Mouse (Mus musculus) forebrain, embryonic 14.5 days (tissue): ENCODE measurements around the gene Tmem177. TPM values are rescaled to one million over a fixed set of nuclear protein-coding genes. Genes with fewer than 3 reads are reported as not detected.

Experiments
- ATAC-seq: fragments of 200-750 bp; cut with Nextera tagmentation; 2 replicates; pipeline ENCODE4 v1.8.0; 2017; ENCODE audit warnings: mild to moderate bottlenecking, moderate library complexity
- DNase-seq: peaks from one replicate; pipeline ENCODE4 v3.0.0-alpha.2; 2015; ENCODE audit warnings: low spot score
- H3K27ac ChIP-seq: fragments of 300-500 bp; sonication (generic); 2 replicates; pipeline ENCODE4 v1.5.1; 2014; ENCODE audit warnings: low read depth, mild to moderate bottlenecking, control low read depth, low read length, moderate library complexity
- H3K27me3 ChIP-seq: fragments of 300-500 bp; sonication (generic); replicated peaks from 2 replicates; pipeline ENCODE4 v1.6.1; 2014; ENCODE audit warnings: low read length, control low read depth, mixed read lengths; ENCODE audit not compliant: control insufficient read depth, insufficient read depth
- H3K36me3 ChIP-seq: fragments of 300-500 bp; sonication (generic); 2 replicates; pipeline ENCODE4 v1.6.1; 2014; ENCODE audit warnings: low read length, control low read depth; ENCODE audit not compliant: control insufficient read depth, insufficient read depth
- H3K4me1 ChIP-seq: fragments of 300-500 bp; sonication (generic); 2 replicates; pipeline ENCODE4 v1.6.1; 2014; ENCODE audit warnings: antibody characterized with exemption, low read length, control low read depth; ENCODE audit not compliant: control insufficient read depth, insufficient read depth
- H3K4me2 ChIP-seq: fragments of 300-500 bp; sonication (generic); 2 replicates; pipeline ENCODE4 v1.6.1; 2014; ENCODE audit warnings: mild to moderate bottlenecking, control low read depth, low read length
- H3K4me3 ChIP-seq: fragments of 300-500 bp; sonication (generic); 2 replicates; pipeline ENCODE4 v1.5.1; 2014; ENCODE audit warnings: low read depth, low read length, control low read depth
- H3K9ac ChIP-seq: fragments of 300-500 bp; sonication (generic); 2 replicates; pipeline ENCODE4 v1.6.1; 2014; ENCODE audit warnings: mild to moderate bottlenecking, low read length, control low read depth, moderate library complexity
- H3K9me3 ChIP-seq: fragments of 300-500 bp; sonication (generic); replicated peaks from 2 replicates; pipeline ENCODE4 v1.6.1; 2016; ENCODE audit warnings: low read length, control low read depth, mixed read lengths; ENCODE audit not compliant: control insufficient read depth
- WGBS: fragments of 180-500 bp; shearing (Covaris S2); extraction: QIAGEN DNeasy Blood & Tissue Kit; methylation state at CpG from one replicate; pipeline ENCODE4 v1.1.7; 2014; 5-methylcytosine and 5-hydroxymethylcytosine counted together
- polyA plus RNA-seq: library from polyadenylated mRNA; unstranded; fragments of >200 nt; fragmentation: Nextera tagmentation; extraction: Ambion mirVana; gene quantifications from 2 replicates; pipeline ENCODE4 v1.2.1, GENCODE M21; 2014

Tmem177 gene
- polyA plus RNA-seq, 1 experiment from 2014 or later, result 13.3 TPM

- Histone ChIP-seq H3K4me3 (no peak overlapping the region), H3K27ac (no peak overlapping the region), H3K27me3 (no peaks in the 10 kb centered on the region), H3K9me3 (no peaks in the 10 kb centered on the region), H3K4me2 (no peak overlapping the region), H3K36me3 (no peaks in the 10 kb centered on the region), H3K9ac (no peak overlapping the region), H3K4me1 (0 out of 2 replicates have a peak, but pooled peaks cover 3% of the 10 kb centered on the region)
- WGBS, result 96% methylated on average over 4 of the region's 4 CpGs
- no peak for ATAC-seq
- no peak for DNase-seq
Measured at GRCm38 (mm10) chr1:119877469-119877868, 35.5 kb downstream of the Tmem177 start.

GRCm38 (mm10) chr1:119868395-119869161, 44.4 kb downstream of the Tmem177 start:
- Histone ChIP-seq H3K36me3 (no peaks in the 10 kb centered on the region), H3K9ac (no peak overlapping the region), H3K9me3 (no peaks in the 10 kb centered on the region), H3K4me2 (no peak overlapping the region), H3K27ac (no peak overlapping the region), H3K4me1 (no peaks in the 10 kb centered on the region), H3K4me3 (no peak overlapping the region), H3K27me3 (no peaks in the 10 kb centered on the region)
- DNase-seq, result no peak
- no peak for ATAC-seq
- WGBS, result 47% methylated on average over 13 of the region's 13 CpGs

GRCm38 (mm10) chr1:119867300-119867699, 45.7 kb downstream of the Tmem177 start:
- no peaks in the 10 kb centered on the region for H3K36me3 ChIP-seq
- H3K27me3 ChIP-seq, result no peaks in the 10 kb centered on the region
- no peaks in the 10 kb centered on the region for H3K4me1 ChIP-seq
- no peak for ATAC-seq
- H3K9ac ChIP-seq, result no peak overlapping the region
- no peak overlapping the region for H3K4me2 ChIP-seq
- WGBS, result 51% methylated on average over 2 of the region's 2 CpGs
- no peak overlapping the region for H3K4me3 ChIP-seq
- DNase-seq, result no peak
- no peaks in the 10 kb centered on the region for H3K9me3 ChIP-seq
- no peak overlapping the region for H3K27ac ChIP-seq

DNA sequence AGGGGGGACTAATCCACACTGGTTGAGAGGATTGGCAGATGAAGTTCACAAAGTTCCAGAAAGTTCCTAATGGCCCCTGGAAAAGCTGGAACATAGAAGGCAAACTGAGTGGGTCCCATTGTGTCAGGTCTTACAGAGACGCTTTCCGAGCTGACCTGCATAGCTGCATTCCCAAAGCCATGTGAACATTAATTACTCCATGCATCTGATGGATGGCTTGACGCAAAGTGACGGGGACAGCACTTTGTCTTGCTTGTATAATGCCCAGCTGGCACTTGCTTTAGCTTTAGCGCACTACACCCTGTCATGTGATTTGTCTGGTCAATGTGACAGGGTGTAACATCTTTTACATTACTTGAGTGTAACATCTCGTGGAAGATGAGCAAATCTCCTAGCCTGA, 47.7 kb downstream of the Tmem177 start:
- DNase-seq (no peak), ATAC-seq (no peak)

DNA sequence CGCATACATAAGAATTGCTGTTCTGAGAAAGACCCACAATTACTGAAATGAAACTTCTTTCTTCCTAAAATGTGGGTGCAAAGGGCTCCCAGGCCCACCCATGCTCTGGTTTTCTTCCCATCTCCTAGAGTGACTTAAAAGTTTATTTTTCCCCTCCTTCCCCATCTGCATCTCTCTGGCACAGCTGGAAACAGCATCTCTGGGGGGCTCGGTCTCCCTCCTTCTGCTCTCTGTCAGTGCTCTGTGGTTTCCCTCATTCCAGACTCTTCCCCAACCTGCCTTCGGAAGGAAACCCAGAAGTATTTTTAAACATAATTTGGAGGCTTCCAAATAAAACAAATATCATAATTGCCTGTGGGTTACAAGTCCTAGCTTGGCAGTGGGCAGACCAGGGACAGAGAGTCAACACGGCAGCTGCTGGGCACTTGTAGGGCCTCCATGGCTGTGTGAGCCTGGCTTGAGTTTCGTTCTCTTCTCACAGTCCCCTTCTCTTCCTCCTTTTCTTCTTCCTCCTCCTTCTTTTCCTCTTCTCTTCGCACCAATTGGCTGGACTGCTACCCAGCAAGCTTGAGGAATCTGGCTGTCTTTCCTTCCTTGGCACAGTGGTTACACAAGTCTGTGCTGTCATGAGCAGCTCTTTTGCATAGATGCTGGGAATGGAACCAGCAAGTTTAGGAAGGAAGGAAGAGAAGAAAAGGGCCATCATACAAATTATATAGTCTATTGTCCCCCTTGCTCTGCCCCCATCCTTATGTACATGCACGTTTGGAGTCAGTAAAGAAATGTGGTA, 49.3 kb downstream of the Tmem177 start:
- ATAC-seq (no peak), DNase-seq (peak; percentile 44)
- no peaks in the 10 kb centered on the region for H3K9me3 ChIP-seq
- 75% methylated on average over 7 of the region's 7 CpGs for WGBS
- H3K9ac ChIP-seq, result no peak overlapping the region
- no peak overlapping the region for H3K4me3 ChIP-seq
- H3K4me1 ChIP-seq, result no peaks in the 10 kb centered on the region
- H3K27me3 ChIP-seq, result no peaks in the 10 kb centered on the region
- no peak overlapping the region for H3K4me2 ChIP-seq
- H3K27ac ChIP-seq, result no peak overlapping the region
- no peaks in the 10 kb centered on the region for H3K36me3 ChIP-seq

More for the DNA sequence above, 47.7 kb downstream of the Tmem177 start:
- WGBS, result 76% methylated on average over 6 of the region's 6 CpGs
- Histone ChIP-seq H3K4me1 (no peaks in the 10 kb centered on the region), H3K27me3 (no peaks in the 10 kb centered on the region), H3K36me3 (no peaks in the 10 kb centered on the region), H3K4me2 (no peak overlapping the region), H3K9ac (no peak overlapping the region), H3K27ac (no peak overlapping the region), H3K9me3 (no peaks in the 10 kb centered on the region), H3K4me3 (no peak overlapping the region)

DNA sequence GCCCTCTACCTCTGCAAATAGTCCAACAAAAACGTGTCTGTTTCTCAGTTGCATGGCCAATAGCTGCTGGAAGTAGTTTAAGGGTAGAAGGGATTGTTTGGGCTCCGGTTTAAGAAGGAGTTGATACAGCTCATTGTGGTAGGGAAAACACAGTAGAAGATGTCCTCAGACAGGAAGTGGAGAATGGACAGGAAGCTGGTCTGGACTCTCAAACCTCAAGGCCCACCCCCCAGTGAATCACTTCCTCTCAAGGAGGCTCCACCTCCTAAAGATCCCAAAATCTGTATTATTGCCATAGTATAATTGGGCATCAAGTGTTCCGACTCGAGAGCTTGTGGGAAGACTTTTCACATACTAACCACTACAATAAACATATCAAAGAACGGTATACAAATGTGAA, 53.4 kb downstream of the Tmem177 start:
- no peak overlapping the region for H3K4me3 ChIP-seq

More for the DNA sequence above, 53.4 kb downstream of the Tmem177 start:
- Histone ChIP-seq H3K9me3 (no peaks in the 10 kb centered on the region), H3K9ac (no peak overlapping the region), H3K27ac (no peak overlapping the region), H3K4me1 (no peaks in the 10 kb centered on the region), H3K4me2 (no peak overlapping the region), H3K36me3 (no peaks in the 10 kb centered on the region), H3K27me3 (no peaks in the 10 kb centered on the region)
- 85% methylated on average over 5 of the region's 5 CpGs for WGBS
- DNase-seq (no peak), ATAC-seq (no peak)

Other genes starting within 250 kb of the Tmem177 start
- gene Ptpn4, start 75.6 kb downstream of the Tmem177 start, polyA plus RNA-seq, result 15.2 and 17.4 TPM in 2 replicates
- 0.15 and 0.48 TPM in 2 replicates for gene Cfap221, start 84.0 kb upstream of the Tmem177 start, polyA plus RNA-seq
- gene Sctr, start 93.7 kb upstream of the Tmem177 start, polyA plus RNA-seq, result 0.52 and 0.56 TPM in 2 replicates
- 7.3 and 8.2 TPM in 2 replicates for gene Tmem37, start 160.9 kb upstream of the Tmem177 start, polyA plus RNA-seq
- 1,393 and 1,470 TPM in 2 replicates for gene Dbi, start 207.9 kb upstream of the Tmem177 start, polyA plus RNA-seq
- 25.9 and 27.3 TPM in 2 replicates for gene 3110009E18Rik, start 208.0 kb upstream of the Tmem177 start, polyA plus RNA-seq